Mouse (Mus musculus) lung, adult 2 months (tissue): Measurements from ENCODE around the gene Mr1.

Source experiments
- CTCF ChIP-seq: fragments of 200-500 bp; IDR thresholded peaks from 2 replicates; pipeline ENCODE4 v1.5.1; 2011; ENCODE audit warnings: mild to moderate bottlenecking, low read length, control low read depth; ENCODE audit not compliant: insufficient read depth
- POLR2A ChIP-seq: fragments of 200-500 bp; IDR thresholded peaks from 2 replicates; pipeline ENCODE4 v1.6.1; 2011; ENCODE audit warnings: low read depth, mild to moderate bottlenecking, control low read depth, low read length, borderline replicate concordance; ENCODE audit errors: extremely low read depth

GRCm38 (mm10) chr1:155113946-155114345 is 32.7 kb downstream of the Mr1 start:
- no peak for TF ChIP-seq POLR2A
- TF ChIP-seq CTCF, result no peak
